22 mouse cellular contexts compared by ENCODE assay signal in genomic region chr5:140444012-140444411, GRCm38 (mm10). TPM values are rescaled to one million over a fixed set of nuclear protein-coding genes. Genes with fewer than 3 reads are reported as not detected.
DNase-seq lines count a peak whose midpoint lies in the region; ATAC-seq lines count a peak whose summit lies in the region.
"Had no signal": no experiment of that assay in that cellular context is flagged by ENCODE, and none has a peak within 500 bp of the region (broad histone marks: within the 10 kb centered on the region; RNA-seq: fewer than 3 reads in every experiment).

No protein-coding gene starts in this region.

- intact Hi-C loops in heart, postnatal 14 days (cut with DNase I), result no loop called here

- no peak overlapping the region for H3K9ac ChIP-seq in limb, embryonic 15.5 days
- no peak overlapping the region for H3K9ac ChIP-seq in intestine, embryonic 16.5 days (ENCODE audit: low read depth, low read length)
- H3K9ac ChIP-seq in stomach, embryonic 16.5 days (ENCODE audit: low read length), result no peak overlapping the region
- H3K9ac ChIP-seq in midbrain, embryonic 16.5 days (ENCODE audit: low read depth, low read length), result no peak overlapping the region
- H3K9ac ChIP-seq: embryonic facial prominence, embryonic 12.5 days; hindbrain, embryonic 13.5 days; liver, embryonic 14.5 days; neural tube, embryonic 15.5 days had no signal

- no peaks in the 10 kb centered on the region for H3K4me1 ChIP-seq in limb, embryonic 15.5 days
- H3K4me1 ChIP-seq in limb, embryonic 10.5 days, result no peaks in the 10 kb centered on the region
- peaks cover 11% of the 10 kb centered on the region for H3K4me1 ChIP-seq in intestine, embryonic 16.5 days (ENCODE audit: control insufficient read depth, insufficient read depth, low read length)
- no peaks in the 10 kb centered on the region for H3K4me1 ChIP-seq in stomach, embryonic 16.5 days (ENCODE audit: control insufficient read depth, insufficient read depth, low read length)
- H3K4me1 ChIP-seq in midbrain, embryonic 16.5 days (ENCODE audit: control insufficient read depth, insufficient read depth, low read length), result no peaks in the 10 kb centered on the region
- H3K4me1 ChIP-seq: embryonic facial prominence, embryonic 12.5 days; neural tube, embryonic 15.5 days had no signal

- H3K4me2 ChIP-seq in limb, embryonic 15.5 days, result no peak overlapping the region
- no peak overlapping the region for H3K4me2 ChIP-seq in intestine, embryonic 16.5 days (ENCODE audit: low read depth, low read length)
- no peak overlapping the region for H3K4me2 ChIP-seq in stomach, embryonic 16.5 days (ENCODE audit: low read depth, low read length)
- H3K4me2 ChIP-seq in midbrain, embryonic 16.5 days (ENCODE audit: low read length), result no peak overlapping the region
- H3K4me2 ChIP-seq: embryonic facial prominence, embryonic 12.5 days; hindbrain, embryonic 13.5 days; neural tube, embryonic 15.5 days had no signal

- H3K27ac ChIP-seq in limb, embryonic 15.5 days, result peak overlapping the region; percentile 7; the same call in 1 of the 2 replicates
- no peak overlapping the region for H3K27ac ChIP-seq in limb, embryonic 10.5 days
- no peak overlapping the region for H3K27ac ChIP-seq in intestine, embryonic 16.5 days (ENCODE audit: low read length)
- H3K27ac ChIP-seq in stomach, embryonic 16.5 days (ENCODE audit: low read length), result peak overlapping the region; percentile 50; the same call in 1 of the 2 replicates
- no peak overlapping the region for H3K27ac ChIP-seq in midbrain, embryonic 16.5 days (ENCODE audit: low read length)
- H3K27ac ChIP-seq: embryonic facial prominence, embryonic 12.5 days; hindbrain, embryonic 13.5 days; liver, embryonic 14.5 days; neural tube, embryonic 15.5 days had no signal

- H3K4me3 ChIP-seq in limb, embryonic 15.5 days, result no peak overlapping the region
- no peak overlapping the region for H3K4me3 ChIP-seq in limb, embryonic 10.5 days
- H3K4me3 ChIP-seq in intestine, embryonic 16.5 days (ENCODE audit: low read length), result no peak overlapping the region
- H3K4me3 ChIP-seq in stomach, embryonic 16.5 days (replicated peaks; ENCODE audit: low read length), result no peak overlapping the region
- no peak overlapping the region for H3K4me3 ChIP-seq in midbrain, embryonic 16.5 days (ENCODE audit: low read depth, low read length)
- H3K4me3 ChIP-seq: embryonic facial prominence, embryonic 12.5 days; hindbrain, embryonic 13.5 days; megakaryocyte, embryonic 14.5 days; neural tube, embryonic 15.5 days had no signal

- 89% methylated on average over 4 of the region's 4 CpGs for WGBS in limb, embryonic 15.5 days
- 90% methylated on average over 4 of the region's 4 CpGs for WGBS in limb, embryonic 10.5 days
- 70% methylated on average over 4 of the region's 4 CpGs for WGBS in intestine, embryonic 16.5 days
- WGBS in stomach, embryonic 16.5 days, result 65% methylated on average over 4 of the region's 4 CpGs
- WGBS in midbrain, embryonic 16.5 days, result 89% methylated on average over 4 of the region's 4 CpGs

- no peaks in the 10 kb centered on the region for H3K27me3 ChIP-seq in limb, embryonic 15.5 days
- H3K27me3 ChIP-seq in limb, embryonic 10.5 days (ENCODE audit: low read depth, poor library complexity, severe bottlenecking), result no peaks in the 10 kb centered on the region
- no peaks in the 10 kb centered on the region for H3K27me3 ChIP-seq in intestine, embryonic 16.5 days (replicated peaks; ENCODE audit: control insufficient read depth, insufficient read depth, low read length)
- H3K27me3 ChIP-seq in stomach, embryonic 16.5 days (ENCODE audit: control insufficient read depth, insufficient read depth, low read length), result no peaks in the 10 kb centered on the region
- no peaks in the 10 kb centered on the region for H3K27me3 ChIP-seq in midbrain, embryonic 16.5 days (ENCODE audit: control insufficient read depth, insufficient read depth, low read depth, low read length)
- H3K27me3 ChIP-seq: embryonic facial prominence, embryonic 12.5 days; hindbrain, embryonic 13.5 days; megakaryocyte, embryonic 14.5 days; neural tube, embryonic 15.5 days had no signal

- peaks cover 59% of the 10 kb centered on the region for H3K36me3 ChIP-seq in limb, embryonic 15.5 days
- peaks cover 74% of the 10 kb centered on the region for H3K36me3 ChIP-seq in limb, embryonic 10.5 days
- peaks cover 25% of the 10 kb centered on the region for H3K36me3 ChIP-seq in intestine, embryonic 16.5 days (ENCODE audit: control insufficient read depth, insufficient read depth, low read length)
- H3K36me3 ChIP-seq in stomach, embryonic 16.5 days (ENCODE audit: control insufficient read depth, insufficient read depth, low read length), result peaks cover 17% of the 10 kb centered on the region
- H3K36me3 ChIP-seq in midbrain, embryonic 16.5 days (ENCODE audit: control insufficient read depth, insufficient read depth, low read length), result peaks cover 31% of the 10 kb centered on the region

- no peak for ATAC-seq in limb, embryonic 15.5 days (ENCODE audit: insufficient number of reproducible peaks, low FRiP score, low TSS enrichment, low read depth)
- ATAC-seq in intestine, embryonic 16.5 days, result peak; percentile 32
- peak; percentile 78 for ATAC-seq in stomach, embryonic 16.5 days (ENCODE audit: insufficient read depth, low FRiP score)
- ATAC-seq in midbrain, embryonic 16.5 days, result no peak

- no peaks in the 10 kb centered on the region for H3K9me3 ChIP-seq in limb, embryonic 15.5 days
- no peaks in the 10 kb centered on the region for H3K9me3 ChIP-seq in limb, embryonic 10.5 days (replicated peaks)
- no peaks in the 10 kb centered on the region for H3K9me3 ChIP-seq in intestine, embryonic 16.5 days (ENCODE audit: control insufficient read depth, low read length)
- no peaks in the 10 kb centered on the region for H3K9me3 ChIP-seq in stomach, embryonic 16.5 days (replicated peaks; ENCODE audit: control insufficient read depth, low read length)
- H3K9me3 ChIP-seq in midbrain, embryonic 16.5 days (replicated peaks; ENCODE audit: control insufficient read depth, low read length, poor library complexity, severe bottlenecking), result no peaks in the 10 kb centered on the region
- H3K9me3 ChIP-seq: embryonic facial prominence, embryonic 12.5 days; hindbrain, embryonic 13.5 days; megakaryocyte, embryonic 14.5 days; neural tube, embryonic 15.5 days had no signal

- peak; percentile 94 for DNase-seq in heart, adult 11 months
- DNase-seq in heart, postnatal 14 days, result no peak
- no peak for DNase-seq in limb, embryonic 10.5 days (ENCODE audit: low spot score)
- DNase-seq in urinary bladder, adult 2 months (ENCODE audit: low spot score), result no peak
- DNase-seq: adrenal gland, postnatal 10 days; cerebellum, adult 2 months; gastrocnemius, postnatal 36 days; kidney, adult 11 months; kidney, postnatal 4 days; layer of hippocampus, postnatal 36 days; left cerebral cortex, postnatal 4 days had no signal

RNA-seq across cellular contexts. Expression of gene Gm4869, which starts 1.4 kb away (rescaled TPM):
- not detected for total RNA-seq in heart, postnatal 14 days (2021)
- not detected in 2 replicates for polyA plus RNA-seq in limb, embryonic 15.5 days (2015; fragmentation: Nextera tagmentation; extraction: Ambion mirVana)
- polyA plus RNA-seq in limb, embryonic 10.5 days (2016; fragmentation: Nextera tagmentation; extraction: Ambion mirVana), result not detected in 2 replicates
- not detected in 2 replicates for polyA plus RNA-seq in intestine, embryonic 16.5 days (2015; fragmentation: Nextera tagmentation; extraction: Ambion mirVana)
- not detected in 2 replicates for polyA plus RNA-seq in stomach, embryonic 16.5 days (2015; fragmentation: Nextera tagmentation; extraction: Ambion mirVana)
- not detected in 2 replicates for polyA plus RNA-seq in midbrain, embryonic 16.5 days (2015; fragmentation: Nextera tagmentation; extraction: Ambion mirVana)
- 0.96 and 1.0 TPM in 2 replicates for polyA plus RNA-seq in urinary bladder, adult 2 months (2012; rRNA removed)
- total RNA-seq: common myeloid progenitor, adult 5-6 weeks; gastrocnemius, postnatal 36 days; layer of hippocampus, postnatal 36 days; left cerebral cortex, postnatal 4 days; monocyte, adult 5-6 weeks had no signal
- polyA plus RNA-seq: cerebellum, adult 2 months; hindbrain, embryonic 13.5 days; neural tube, embryonic 15.5 days had no signal

RNA-seq across cellular contexts. Expression of gene Eif3b, which starts 24.9 kb away (rescaled TPM):
- total RNA-seq in heart, postnatal 14 days (2021), result 10 to 100 TPM; 86.5 to 88.7 TPM
- 94.2 and 104 TPM in 2 replicates for polyA plus RNA-seq in limb, embryonic 15.5 days (2015; fragmentation: Nextera tagmentation; extraction: Ambion mirVana)
- 201 and 231 TPM in 2 replicates for polyA plus RNA-seq in limb, embryonic 10.5 days (2016; fragmentation: Nextera tagmentation; extraction: Ambion mirVana)
- polyA plus RNA-seq in intestine, embryonic 16.5 days (2015; fragmentation: Nextera tagmentation; extraction: Ambion mirVana), result 85.2 and 89.0 TPM in 2 replicates
- 64.3 and 72.7 TPM in 2 replicates for polyA plus RNA-seq in stomach, embryonic 16.5 days (2015; fragmentation: Nextera tagmentation; extraction: Ambion mirVana)
- 60.2 and 61.1 TPM in 2 replicates for polyA plus RNA-seq in midbrain, embryonic 16.5 days (2015; fragmentation: Nextera tagmentation; extraction: Ambion mirVana)
- polyA plus RNA-seq in urinary bladder, adult 2 months (2012; rRNA removed), result 98.8 and 135 TPM in 2 replicates

RNA-seq across cellular contexts. Expression of gene Snx8, which starts 55.0 kb away (rescaled TPM):
- 10 to 100 TPM; 14.6 to 16.2 TPM for total RNA-seq in heart, postnatal 14 days (2021)
- 23.8 and 24.8 TPM in 2 replicates for polyA plus RNA-seq in limb, embryonic 15.5 days (2015; fragmentation: Nextera tagmentation; extraction: Ambion mirVana)
- polyA plus RNA-seq in limb, embryonic 10.5 days (2016; fragmentation: Nextera tagmentation; extraction: Ambion mirVana), result 22.4 and 25.4 TPM in 2 replicates
- polyA plus RNA-seq in intestine, embryonic 16.5 days (2015; fragmentation: Nextera tagmentation; extraction: Ambion mirVana), result 35.9 and 45.2 TPM in 2 replicates
- polyA plus RNA-seq in stomach, embryonic 16.5 days (2015; fragmentation: Nextera tagmentation; extraction: Ambion mirVana), result 17.9 and 19.3 TPM in 2 replicates
- polyA plus RNA-seq in midbrain, embryonic 16.5 days (2015; fragmentation: Nextera tagmentation; extraction: Ambion mirVana), result 44.7 and 46.4 TPM in 2 replicates
- polyA plus RNA-seq in urinary bladder, adult 2 months (2012; rRNA removed), result 18.6 and 19.4 TPM in 2 replicates

Comparison
In these comparisons a context has a peak if more than half of its experiments do, and no peak if none do; other contexts are left out.
1. H3K27ac ChIP-seq: peak in limb, embryonic 15.5 days (single experiment) and stomach, embryonic 16.5 days (single experiment); none in limb, embryonic 10.5 days (single experiment), intestine, embryonic 16.5 days (single experiment) and midbrain, embryonic 16.5 days (single experiment).
2. ATAC-seq: peak in intestine, embryonic 16.5 days (single experiment) and stomach, embryonic 16.5 days (single experiment); none in limb, embryonic 15.5 days (single experiment) and midbrain, embryonic 16.5 days (single experiment).